Mouse (Mus musculus) MEL-GATA-1-ER (cell line): Measurements from ENCODE around the gene Fam110a.

Experiments
- DNase-seq: peaks from one replicate; pipeline ENCODE4 v3.0.0-alpha.2; 2012; ENCODE audit warnings: low read depth; ENCODE audit errors: extremely low read depth

Fam110a gene

DNA sequence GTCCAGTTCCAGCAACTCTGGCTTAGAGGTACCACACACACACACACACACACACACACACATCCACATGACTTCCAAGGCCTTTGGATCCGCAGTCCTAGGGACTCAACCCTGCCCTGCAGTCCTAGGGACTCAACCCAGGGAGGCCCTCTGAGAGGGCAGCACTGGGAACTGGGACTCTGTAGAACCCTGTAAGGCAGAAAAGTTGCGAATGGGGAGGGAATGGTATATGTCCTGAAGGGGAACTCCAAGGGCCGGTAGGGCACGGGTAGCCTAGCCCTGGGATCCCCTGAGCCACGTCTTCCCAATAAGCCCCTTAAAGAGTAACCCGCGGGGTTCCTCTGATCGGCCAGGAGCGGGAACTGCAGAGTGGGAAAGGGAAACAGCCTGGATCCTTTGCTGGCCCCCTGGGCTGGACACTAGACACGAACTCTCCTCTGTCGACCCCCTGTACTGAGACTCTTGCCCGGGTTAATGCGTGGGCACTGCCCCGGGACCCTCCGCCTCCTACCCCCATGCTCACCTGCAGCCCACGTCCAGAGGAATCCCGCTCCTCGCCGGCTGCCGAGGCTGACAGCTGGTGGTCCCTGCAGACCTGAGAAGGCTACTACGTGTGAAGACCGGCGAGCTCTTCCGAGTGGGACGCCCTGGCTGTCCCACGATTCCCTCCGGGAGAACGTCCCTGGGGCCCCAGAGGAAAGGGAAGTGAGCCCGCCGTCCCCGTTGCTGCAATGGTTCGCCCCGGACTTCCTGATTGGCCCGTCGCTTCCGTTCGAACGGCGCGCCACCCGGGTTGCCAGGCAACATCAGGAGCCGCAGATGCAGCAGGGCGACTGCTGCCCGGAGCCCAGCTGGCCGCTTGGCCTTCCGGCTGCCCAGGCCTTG lies at the start of gene Fam110a:
Gene Fam110a, minus strand, starts transcription at position 750 of the 885 bp plus-strand sequence.
- DNase-seq, result peak; percentile 58

DNA sequence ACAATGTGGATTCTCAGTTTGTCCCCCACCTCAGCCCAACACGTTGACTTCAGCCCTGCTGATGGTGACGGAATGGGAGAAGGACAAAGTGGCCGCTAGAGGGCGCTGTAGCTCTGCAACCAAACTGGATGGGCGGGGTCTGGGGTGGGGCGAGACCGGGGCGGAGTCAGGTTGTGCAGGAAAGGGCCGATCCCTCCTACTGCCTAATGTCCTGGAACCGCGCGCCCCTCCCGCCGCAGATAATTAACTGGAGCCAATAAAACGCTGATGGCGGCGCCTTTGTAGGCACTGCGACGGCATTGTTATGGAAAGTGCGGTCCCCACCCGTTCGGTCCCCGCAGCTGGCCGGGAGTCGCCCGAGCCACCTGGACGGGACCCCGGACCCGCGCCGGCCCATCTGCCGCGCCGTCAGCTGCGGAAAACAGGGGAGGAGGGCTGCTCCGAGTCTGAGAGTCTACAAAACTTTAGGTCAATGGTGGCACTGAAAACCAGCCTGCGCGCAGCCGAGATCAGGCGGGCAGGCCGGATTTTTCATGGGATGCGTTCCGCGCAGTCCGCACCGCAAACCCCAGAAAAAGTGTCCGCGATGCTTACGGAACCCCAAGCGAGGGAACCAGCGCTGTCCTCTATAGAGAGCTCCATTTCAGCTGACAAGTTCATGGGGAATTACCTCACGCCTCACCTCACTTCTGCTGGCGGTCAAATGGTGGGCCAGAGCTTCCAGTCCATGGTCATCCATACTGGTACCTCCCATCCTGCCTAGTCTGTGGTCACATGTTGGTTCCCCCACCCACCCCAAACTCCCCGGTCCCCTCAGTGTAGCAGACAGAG lies 49.4 kb upstream of the Fam110a start:
- peak; percentile 76 for DNase-seq

DNA sequence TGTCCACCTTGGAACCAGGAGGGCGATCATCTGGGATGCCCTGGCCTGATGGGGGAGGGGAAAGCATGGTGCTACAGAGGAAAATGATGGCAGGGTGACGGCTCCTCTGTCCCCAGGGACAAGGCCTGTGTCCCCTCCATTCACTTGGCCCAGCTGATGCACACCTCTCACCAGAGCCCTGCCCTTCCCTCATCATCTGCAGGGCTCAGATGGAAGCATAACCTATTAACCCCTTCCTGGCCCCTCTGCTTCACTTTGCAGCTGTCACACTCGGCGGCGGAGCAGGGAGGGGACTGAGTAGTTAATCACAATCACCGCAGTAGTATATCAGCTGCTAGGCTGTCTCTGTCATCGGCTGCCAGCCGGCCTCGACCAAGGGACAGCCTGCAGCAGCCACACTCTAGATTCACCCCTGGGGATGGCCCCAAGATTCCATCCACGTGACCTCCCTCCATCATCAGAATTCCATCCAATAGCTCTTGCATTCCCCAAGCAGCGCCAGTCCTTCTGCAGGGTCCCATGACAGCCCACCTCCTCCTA lies 44.9 kb upstream of the Fam110a start:
- DNase-seq, result no peak

DNA sequence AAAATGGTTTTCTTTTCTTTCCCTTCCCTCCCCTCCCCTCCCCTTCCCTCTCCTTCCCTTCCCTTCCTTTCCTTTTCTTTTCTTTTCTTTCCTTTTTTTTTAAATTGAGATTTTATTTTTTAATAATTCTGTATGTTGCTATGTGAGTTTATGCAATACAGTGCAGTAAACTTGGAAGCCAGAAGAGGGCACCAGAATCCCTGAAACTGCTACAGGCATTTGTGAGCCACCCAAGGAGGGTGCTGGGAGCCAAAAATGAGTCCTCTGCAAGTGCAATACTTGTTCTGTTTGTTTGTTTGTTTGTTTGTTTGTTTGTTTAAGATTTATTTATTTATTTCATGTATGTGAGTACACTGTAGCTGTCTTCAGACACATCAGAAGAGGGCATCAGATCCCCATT lies 42.0 kb upstream of the Fam110a start:
- DNase-seq, result no peak

DNA sequence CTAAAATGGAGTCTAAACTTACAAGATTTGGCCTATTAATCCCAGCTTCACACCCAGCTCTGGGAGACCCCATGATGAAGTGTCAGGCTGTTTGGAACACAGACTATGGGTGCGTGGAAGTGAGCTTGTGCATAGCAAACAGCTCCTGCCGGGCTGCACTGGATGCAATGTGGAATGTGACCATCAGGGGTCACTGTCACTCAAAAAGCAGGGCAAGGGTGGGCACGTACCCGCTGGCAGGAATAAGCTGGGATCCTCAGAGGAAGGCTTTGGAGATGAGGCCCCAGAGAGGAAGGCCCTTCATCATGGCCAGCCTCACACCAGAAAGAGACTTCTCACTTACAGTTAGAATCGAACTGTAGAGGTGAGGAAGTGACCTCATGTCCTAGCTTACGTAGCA lies 40.2 kb upstream of the Fam110a start:
- no peak for DNase-seq

DNA sequence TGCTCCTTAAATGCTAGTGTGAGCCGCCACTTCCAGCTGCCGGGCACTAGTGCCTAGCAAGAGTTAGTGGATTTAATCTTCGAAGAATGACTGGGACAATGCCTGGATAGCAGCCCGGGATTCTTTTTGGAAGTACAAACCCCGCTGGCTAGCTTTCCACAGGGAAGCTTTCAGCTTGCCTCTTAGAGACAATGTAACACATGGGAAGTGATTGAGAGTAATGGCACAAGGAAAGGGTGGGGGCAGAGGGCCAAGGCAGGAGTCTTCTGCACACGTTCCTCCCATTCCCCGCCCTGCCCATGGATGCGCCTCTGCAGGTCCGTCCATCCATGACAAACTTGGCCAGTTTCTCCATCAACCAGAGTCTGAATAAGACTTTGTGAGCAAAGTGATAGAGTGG lies 36.6 kb upstream of the Fam110a start:
- DNase-seq, result no peak

DNA sequence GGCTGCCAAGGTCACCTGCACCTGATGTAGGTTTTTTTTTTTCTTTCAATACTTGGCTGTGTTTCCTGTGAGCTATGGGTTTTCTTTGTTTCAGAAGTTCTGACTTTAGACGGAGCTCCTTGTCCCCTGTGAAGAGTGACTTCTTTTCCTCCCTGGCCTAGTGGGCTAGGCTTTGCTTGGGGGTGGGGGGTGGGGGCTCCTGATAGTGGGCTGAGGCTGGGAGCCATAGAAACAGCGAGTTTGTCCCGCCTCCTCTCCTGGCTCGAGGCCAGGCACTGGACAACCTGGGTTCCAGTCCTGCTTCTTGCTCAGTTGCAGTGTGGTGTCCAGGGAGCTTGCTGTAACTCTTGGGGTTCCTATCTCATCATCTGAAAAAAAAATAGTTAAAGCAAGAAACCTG lies 36.0 kb upstream of the Fam110a start:
- DNase-seq, result no peak

DNA sequence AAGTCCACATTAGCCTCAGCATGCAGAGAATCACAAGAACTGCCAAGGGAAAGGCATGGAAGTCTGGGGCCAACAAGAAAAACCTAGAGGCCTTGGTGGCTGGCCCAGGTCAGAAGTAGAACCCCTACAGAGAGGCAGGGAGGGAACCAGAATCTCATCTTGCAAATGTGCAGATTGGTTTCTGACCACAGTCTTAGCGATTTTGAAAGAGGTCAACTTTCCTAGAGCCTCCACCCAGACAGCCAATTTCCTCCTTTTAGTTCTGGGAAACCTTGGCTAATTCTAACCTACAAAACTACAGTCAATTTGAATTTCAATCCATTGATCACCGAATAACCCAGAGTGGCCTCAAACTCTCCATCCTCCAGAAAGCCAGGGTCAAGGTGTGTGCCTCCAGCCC lies 32.7 kb upstream of the Fam110a start:
- no peak for DNase-seq

DNA sequence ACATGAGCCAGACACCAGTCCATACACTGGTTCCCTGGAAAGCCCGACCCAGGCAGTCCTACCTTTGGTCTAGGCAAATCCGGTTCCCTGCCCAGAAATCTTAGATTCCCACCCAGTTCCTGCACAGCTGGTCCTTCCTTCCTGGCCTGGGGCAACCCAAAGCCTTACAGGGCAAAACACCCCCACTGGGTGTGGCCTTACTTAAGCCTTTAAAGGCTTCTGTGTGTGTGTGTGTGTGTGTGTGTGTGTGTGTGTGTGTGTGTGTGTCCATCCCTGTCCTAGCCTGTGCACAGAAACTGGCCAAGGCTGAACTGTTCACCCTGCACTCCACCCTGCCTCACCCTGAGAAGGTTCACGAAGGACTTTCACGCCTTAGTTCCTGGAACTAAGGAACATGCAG lies 32.2 kb upstream of the Fam110a start:
- no peak for DNase-seq

DNA sequence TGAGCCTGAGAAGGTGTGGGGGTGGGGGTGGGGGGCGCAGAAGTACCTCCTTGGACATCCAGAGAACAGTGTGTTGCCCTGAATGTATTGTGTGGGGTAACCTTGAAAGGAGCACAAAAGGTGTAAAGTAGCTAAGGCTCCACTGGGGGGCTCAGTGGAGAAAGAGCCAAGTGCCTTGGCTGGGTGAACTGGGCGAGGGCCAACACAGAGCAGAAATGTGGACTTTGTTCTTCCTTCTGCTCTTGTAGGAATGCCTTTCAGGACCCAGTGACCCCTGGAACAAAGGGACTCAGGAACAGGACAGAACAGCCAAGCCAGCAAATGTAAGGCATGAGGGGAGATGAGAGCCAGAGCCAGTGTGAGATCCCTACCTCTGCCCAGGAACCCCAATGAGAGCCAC lies 31.7 kb upstream of the Fam110a start:
- no peak for DNase-seq

DNA sequence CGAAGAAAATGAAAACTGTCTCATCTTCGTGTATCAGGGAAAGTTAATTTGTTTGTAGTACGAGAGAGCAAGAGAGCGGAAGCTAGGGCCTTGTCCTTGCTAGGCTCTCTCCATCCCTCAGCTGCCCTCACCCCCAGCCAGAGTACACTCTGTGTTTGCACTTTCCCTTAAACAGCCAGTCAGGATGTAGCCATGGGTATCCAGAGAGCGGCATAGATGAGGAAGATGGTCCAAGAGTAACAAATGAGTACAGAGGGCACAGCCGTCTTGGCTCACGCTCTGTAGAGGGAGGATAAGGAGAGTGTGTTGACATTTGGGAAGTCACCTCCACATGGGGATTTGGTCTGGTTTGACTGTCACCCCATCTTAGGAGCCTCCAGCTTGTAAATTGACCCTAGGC lies 30.6 kb upstream of the Fam110a start:
- DNase-seq, result no peak

DNA sequence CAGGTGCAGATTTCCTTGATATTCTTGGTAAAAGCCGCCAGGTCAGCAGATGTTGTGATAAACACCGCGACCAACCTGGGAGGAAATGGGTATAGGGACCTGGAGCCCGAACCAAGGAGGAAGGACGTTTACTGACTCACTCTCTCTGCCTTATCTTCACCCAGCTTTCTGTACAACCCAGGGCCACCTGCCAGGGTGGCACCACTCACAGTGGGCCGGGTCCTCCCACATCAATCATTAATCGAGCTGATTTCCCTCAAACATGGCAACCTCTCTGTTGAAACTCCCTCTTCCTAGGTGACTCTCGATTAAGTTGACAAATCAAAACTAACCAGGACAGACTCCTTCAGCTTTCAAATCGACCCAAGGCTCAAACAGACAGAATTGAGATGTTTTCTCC lies 30.2 kb upstream of the Fam110a start:
- DNase-seq, result no peak

DNA sequence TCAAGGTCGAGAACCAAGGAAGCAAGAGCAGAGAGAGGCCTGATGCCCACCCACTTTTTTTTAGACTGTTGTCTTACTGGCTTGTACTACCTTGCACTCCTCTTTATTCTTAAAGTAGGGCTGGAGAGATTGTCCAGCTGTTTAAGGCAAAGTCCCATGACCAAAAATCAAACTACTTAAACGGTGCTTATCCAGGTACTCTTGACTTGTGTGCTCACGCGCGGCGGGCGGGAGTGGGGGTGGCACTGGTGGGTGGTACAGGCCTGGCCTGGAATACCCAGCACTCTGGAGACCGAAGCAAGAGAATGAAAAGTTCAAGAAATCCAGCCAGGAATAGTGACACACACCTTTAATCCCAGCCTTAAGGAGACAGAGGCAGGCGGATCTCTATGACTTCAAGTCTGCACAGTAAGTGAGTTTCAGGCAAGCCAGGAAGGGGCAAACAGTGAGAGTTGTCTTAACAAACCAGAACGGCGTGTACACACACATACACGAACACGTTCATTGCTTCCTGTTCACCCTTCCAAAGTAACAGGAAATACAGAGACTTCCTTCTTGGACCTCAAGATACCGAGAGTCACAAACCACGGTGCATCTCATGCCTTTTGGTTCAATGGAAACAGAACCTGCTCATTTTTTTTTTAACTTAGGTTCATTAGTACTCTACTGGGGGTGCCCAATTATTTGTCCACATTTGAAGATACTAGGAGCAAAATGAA lies 29.2 kb upstream of the Fam110a start:
- DNase-seq, result no peak

DNA sequence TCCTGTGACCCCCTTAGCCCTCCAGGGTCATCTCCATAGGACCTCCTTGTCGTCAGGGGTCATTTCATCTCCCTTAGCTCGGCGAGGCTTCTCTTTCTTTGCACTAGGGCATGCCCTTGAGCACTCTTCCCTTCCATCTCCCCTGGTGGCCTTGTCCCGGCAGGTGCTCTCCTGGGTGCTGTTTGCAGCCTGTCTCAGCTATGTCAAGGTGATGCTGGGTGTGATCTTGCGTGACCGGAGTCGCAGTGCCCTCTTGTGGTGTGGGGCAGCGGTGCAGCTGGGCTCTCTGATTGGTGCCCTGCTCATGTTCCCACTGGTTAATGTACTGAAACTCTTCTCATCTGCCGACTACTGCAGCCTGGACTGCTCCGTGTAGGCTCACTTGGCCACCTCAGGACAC lies 27.8 kb upstream of the Fam110a start:
- DNase-seq, result no peak

DNA sequence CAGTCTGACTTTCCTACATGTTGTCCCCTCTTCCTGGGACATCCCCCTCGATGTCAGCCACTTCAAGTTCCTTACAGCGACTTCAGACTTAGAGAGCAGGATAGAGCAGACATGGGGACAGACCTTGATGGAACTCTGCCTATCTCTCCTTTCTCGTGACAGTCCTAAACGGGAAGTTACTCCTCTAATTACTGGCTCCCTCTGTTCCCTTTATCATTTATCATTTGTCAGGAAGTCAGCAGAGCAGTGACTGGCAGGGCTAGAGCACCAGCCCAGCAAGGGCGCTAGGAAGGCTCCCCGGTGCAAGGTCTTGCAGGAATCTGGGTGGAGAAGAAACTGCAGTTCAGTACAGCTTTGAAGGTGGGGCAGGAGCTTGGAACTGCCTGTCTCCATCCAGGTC lies 22.5 kb upstream of the Fam110a start:
- peak; percentile 65 for DNase-seq

DNA sequence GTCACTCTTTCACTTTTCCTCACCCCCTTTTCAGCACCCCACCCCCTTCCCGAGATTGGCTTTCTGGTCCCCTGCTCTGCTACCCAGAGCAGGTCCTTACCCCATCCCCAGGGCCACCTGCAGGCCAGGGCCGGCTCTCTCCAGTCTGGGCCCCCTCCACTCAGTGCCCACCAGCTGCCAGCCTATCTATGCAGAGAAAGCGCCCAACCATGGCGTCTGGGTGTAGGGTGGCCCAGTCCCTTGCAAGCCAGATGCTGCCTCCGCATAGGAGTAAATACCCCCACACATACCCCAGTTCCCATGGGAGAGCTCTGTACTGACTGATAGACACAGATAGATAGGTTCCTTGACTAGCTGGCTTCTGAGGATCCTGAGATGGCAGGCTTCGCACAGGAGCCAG lies 20.7 kb upstream of the Fam110a start:
- DNase-seq, result no peak

DNA sequence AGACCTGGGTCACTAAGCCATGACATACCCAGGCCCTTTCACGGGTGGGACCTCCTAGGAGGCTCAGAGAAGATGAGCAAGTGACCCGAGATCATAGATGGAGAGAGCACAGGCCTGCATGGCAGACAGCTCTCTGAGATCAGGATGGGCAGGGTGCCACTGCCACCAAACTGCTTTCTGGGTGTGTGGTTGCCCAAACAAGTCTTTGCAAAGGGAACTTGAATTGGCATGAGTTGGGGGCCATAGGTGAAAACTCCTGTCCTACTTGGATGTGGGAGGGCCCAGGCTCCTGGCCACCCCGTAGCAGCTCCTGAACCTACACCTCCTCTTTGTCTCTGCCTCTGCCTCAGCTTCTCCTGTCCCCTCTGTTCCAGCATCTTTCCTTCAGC lies 20.3 kb upstream of the Fam110a start:
- no peak for DNase-seq

DNA sequence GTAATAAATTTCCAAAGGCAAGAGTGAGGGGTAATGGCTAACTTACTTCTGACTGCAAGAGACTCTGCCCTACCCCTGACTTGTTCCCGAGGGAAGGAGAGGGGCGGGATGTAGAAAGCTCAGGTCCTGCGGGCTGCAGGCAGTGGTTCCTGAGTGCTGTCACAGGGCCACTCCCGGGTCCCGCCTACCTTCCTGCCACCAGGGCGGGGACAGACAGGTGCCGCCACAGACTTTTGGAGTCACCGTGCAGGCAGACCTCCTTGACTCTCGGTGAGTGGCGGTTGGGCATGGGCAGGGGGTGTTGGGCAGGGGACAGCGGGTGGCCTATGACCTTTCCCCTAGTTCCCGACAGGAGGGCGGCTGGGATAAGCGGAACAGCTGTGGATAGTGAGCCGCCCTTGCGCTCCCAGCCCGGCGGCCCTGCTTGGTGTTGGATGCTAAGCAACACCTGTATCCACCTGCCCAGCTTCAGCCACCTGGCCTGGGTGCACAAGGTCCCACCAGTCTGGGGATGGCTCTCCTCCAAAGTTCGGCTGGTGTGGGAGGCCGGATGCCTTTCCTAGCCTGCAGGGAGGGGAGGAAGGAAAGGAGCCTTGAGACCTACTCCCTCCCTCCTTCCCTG lies 19.8 kb upstream of the Fam110a start:
- DNase-seq, result no peak

DNA sequence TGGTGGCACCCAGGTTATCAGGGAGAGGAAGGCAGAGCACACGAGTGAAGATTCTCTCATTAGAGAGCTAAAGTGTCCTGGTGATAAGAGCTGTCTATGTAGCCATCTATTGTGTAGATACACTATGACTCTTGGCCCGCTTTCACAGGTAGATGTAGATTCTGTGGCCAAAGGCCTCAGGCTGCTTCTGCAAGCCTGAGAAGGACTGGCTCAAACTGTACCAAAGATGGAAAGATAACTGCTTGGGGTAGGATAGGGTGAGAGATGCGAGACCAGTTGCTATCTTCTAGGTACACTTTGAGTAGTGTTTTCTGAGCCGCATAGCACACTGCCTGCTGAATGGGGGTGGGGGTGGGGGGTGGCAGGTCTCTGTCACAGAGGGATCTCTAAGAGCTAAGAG lies 18.9 kb upstream of the Fam110a start:
- DNase-seq, result no peak

DNA sequence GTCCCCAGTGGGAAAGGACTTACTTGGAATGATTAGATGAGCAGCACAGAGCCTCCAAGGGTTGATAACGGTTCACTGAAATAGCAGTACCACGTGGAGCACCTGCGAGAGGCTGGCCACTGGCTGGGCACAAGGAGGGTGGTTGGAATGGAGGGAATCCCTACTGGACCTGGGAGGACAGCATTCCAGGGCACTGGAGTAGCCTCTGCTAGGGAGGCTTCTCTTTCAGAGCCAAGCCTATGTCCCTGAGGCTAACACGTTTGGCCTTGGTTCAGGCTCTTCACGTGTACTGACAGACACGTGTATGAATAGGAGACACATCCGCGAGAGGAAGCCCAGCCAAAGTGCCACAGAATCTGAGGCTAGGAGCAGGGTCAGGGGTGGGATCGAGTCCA lies 18.5 kb upstream of the Fam110a start:
- no peak for DNase-seq

DNA sequence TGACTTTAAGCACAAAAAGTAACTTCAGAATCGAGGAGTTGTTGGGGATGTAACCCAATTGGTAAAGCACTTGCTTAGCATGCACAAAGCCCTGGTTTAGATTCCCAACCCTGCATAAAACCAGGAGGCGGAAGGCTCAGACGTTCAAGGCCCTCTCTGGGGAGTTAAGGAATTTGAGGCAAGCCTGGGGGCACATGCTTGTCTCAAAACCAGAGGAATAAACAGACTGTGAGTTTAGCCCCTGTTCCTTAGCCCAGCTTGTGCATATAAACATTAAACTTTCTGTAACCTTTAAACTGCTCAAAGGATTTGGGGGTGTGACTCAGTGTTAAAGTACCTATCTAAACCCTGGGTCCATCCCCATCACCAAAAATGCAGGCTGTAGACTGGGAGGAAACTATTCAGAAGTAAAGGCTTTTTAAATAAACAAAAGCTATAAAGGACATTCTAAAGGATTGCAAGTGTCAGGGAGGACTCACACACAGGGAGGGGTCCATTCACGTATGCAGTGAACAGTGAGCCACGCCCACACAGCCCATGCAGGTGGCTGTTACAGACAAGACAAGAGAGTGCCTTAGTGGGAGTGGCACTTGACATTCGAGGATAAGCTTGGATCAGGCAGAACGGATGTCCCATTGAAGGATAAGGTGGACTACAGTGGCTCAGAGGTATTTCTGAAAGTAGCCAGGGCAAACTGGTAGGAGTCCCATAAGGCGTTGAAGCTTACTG lies 17.9 kb upstream of the Fam110a start:
- DNase-seq, result no peak
